Mouse (Mus musculus): ENCODE data around the gene Dgki. TPM values are rescaled to one million over a fixed set of nuclear protein-coding genes. Genes with fewer than 3 reads are reported as not detected.

Dgki gene
- polyA plus RNA-seq, 1 experiment from 2014 or later = 0.81 TPM

DNA sequence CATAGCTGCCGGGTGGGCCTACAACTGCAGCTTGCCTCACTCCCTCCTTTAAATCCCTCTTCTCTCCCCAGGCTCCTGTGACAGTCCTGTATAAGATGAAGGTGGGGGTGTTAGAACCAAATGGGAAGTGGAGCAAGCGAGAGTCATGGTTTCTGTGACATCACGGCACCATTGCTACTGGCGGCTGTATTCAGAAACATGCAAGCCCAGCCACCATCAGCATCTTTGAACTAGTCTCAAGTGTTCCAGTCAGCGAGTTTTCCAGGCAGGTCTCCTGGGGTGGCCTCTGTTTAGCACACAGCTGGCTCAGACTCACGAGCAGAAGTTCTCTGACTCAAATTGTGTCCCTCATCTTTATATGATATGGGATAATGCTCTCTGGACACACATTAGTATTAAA, 68.8 kb downstream of the Dgki start:
- no peaks in the 10 kb centered on the region for H3K4me1 ChIP-seq
- H3K4me2 ChIP-seq = no peak overlapping the region
- ATAC-seq (ENCODE audit: insufficient read depth, low FRiP score, low read depth) = no peak
- H3K27ac ChIP-seq = no peak overlapping the region
- no peaks in the 10 kb centered on the region for H3K27me3 ChIP-seq (replicated peaks)
- H3K36me3 ChIP-seq = no peaks in the 10 kb centered on the region
- H3K9me3 ChIP-seq = no peaks in the 10 kb centered on the region
- no peak overlapping the region for H3K4me3 ChIP-seq (replicated peaks)
- H3K9ac ChIP-seq = no peak overlapping the region
- 62% methylated on average over 6 of the region's 6 CpGs for WGBS

DNA sequence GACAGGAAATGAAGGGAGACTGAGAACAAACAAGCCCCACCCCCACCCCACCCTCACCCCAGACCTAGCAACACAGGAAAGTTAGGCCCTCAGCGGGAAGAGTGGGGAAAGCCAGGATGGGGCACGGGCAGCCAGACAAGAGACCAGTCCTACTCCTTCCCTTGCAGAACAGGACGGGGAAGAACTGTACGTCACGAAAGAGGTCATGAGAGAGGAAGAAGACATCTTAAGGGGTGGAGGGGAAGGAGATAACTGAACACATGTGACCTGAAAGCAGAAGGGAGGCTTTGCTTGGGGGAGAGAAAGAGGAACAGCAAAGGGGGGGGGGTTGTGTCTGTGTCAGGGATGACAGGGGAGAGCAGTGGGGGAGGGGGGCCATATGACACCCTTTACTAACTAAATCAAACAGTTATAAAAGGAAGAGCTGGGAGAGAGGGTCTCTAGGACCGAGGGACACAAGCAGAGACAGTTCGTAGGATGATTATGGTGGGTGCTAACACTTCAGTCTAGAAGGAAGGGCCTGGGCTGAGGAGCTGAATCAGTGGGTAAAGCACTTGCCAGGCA, 77.0 kb downstream of the Dgki start:
- Histone ChIP-seq H3K4me3 (replicated peaks) (no peak overlapping the region), H3K27ac (no peak overlapping the region), H3K4me1 (peaks cover 7% of the 10 kb centered on the region; the same call in 1 of the 2 replicates), H3K9me3 (no peaks in the 10 kb centered on the region), H3K27me3 (replicated peaks) (no peaks in the 10 kb centered on the region), H3K36me3 (no peaks in the 10 kb centered on the region), H3K4me2 (no peak overlapping the region), H3K9ac (no peak overlapping the region)
- ATAC-seq (ENCODE audit: insufficient read depth, low FRiP score, low read depth) = no peak
- WGBS = 58% methylated on average over 7 of the region's 7 CpGs

DNA sequence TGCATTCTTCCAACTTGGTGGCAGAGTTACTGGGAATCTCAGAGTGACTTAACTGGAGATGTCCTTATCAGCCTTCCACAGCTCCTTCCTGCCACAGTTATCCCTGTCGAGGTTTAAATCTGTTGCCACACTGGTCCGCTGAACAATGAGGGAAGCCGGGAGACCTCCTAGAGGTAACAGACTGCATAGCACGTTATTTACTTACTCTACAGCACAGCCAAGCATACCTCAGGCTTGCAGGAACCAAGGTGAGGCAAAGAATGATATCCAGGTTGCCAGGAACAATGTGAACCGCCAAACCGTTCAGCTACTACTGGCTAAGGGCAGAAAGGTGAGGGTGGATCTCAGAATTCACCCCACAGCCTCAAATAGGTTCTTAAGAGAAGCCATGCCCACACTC, 78.0 kb downstream of the Dgki start:
- Histone ChIP-seq H3K4me1 (peaks cover 7% of the 10 kb centered on the region; the same call in 1 of the 2 replicates), H3K4me3 (replicated peaks) (no peak overlapping the region), H3K27ac (no peak overlapping the region), H3K36me3 (no peaks in the 10 kb centered on the region), H3K4me2 (no peak overlapping the region), H3K9me3 (no peaks in the 10 kb centered on the region), H3K9ac (no peak overlapping the region), H3K27me3 (replicated peaks) (no peaks in the 10 kb centered on the region)
- WGBS = 50% methylated on average over 6 of the region's 6 CpGs
- no peak for ATAC-seq (ENCODE audit: insufficient read depth, low FRiP score, low read depth)

DNA sequence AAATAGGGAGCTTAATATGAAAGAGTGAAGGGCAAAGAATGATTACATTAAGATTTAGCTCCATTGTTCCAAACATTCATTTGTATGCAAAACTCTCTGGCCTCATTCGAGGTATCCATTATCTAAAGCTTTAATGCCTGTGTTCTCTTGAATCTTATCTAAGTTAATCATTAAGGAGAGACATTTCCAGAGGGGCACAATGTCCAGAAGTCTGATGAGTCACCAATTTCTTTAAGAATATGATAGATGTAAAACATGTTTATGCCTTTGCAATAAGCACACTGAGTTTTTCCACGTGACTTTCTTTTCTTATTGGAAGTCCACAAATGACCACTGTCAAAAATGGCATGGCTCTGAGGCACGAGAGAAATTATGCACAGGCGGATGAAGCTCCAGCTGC, 80.9 kb downstream of the Dgki start:
- Histone ChIP-seq H3K4me1 (peaks cover 13% of the 10 kb centered on the region; the same call in 1 of the 2 replicates), H3K27me3 (replicated peaks) (no peaks in the 10 kb centered on the region), H3K9ac (no peak overlapping the region), H3K27ac (no peak overlapping the region), H3K4me3 (replicated peaks) (no peak overlapping the region), H3K36me3 (no peaks in the 10 kb centered on the region), H3K9me3 (no peaks in the 10 kb centered on the region), H3K4me2 (no peak overlapping the region)
- no peak for ATAC-seq (ENCODE audit: insufficient read depth, low FRiP score, low read depth)
- 62% methylated on average over 4 of the region's 4 CpGs for WGBS

DNA sequence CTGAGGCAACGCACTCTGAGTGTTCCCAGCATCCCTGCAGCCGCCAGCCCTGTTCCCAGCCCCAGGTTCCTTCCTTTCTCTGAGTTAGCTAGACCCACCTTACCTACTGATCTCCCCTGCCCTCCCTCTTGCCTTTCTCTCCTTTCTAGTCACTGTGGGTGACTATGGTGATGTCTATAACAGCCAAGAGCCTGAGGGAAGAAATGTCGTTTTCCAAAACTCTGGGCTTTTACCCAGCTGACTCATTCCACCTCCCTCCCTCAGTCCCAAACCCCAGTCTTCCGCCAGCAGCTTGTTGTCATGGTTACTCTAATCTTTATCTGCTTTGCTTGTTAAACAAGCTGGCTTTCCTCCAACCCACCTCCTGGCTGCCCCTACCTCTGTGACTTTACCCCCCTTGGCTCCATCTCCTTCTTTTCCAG, 83.6 kb downstream of the Dgki start:
- H3K4me3 ChIP-seq (replicated peaks) = no peak overlapping the region
- H3K36me3 ChIP-seq = no peaks in the 10 kb centered on the region
- H3K4me2 ChIP-seq = no peak overlapping the region
- no peaks in the 10 kb centered on the region for H3K9me3 ChIP-seq
- H3K9ac ChIP-seq = no peak overlapping the region
- 42% methylated on average over 4 of the region's 4 CpGs for WGBS
- no peaks in the 10 kb centered on the region for H3K27me3 ChIP-seq (replicated peaks)
- ATAC-seq (ENCODE audit: insufficient read depth, low FRiP score, low read depth) = 0 out of 2 replicates have a peak, but pooled peaks have one; percentile 48
- peaks cover 13% of the 10 kb centered on the region; the same call in 1 of the 2 replicates for H3K4me1 ChIP-seq
- H3K27ac ChIP-seq = no peak overlapping the region

DNA sequence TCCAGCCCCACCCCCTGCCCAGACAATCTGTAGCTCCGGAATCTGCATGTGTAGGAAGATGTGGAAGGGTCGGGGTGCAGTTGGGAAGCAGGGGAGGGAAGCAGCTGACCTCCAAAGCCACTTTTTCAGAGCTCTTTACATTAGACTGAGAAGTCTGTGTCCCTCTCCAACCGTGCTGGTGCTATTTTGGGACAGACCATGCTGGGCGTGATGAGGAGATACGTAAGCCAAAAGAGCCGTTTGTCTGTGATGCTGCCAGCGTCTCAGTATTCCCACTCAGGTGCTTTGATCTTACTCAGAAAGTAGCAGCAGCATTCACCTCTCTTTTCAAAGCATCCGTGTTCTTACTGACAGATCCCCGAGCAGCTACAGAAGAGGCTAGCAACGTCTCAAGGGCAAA, 84.3 kb downstream of the Dgki start:
- Histone ChIP-seq H3K9ac (no peak overlapping the region), H3K9me3 (no peaks in the 10 kb centered on the region), H3K27ac (no peak overlapping the region), H3K36me3 (no peaks in the 10 kb centered on the region), H3K4me1 (peaks cover 13% of the 10 kb centered on the region; the same call in 1 of the 2 replicates), H3K4me3 (replicated peaks) (no peak overlapping the region), H3K27me3 (replicated peaks) (no peaks in the 10 kb centered on the region), H3K4me2 (no peak overlapping the region)
- no peak for ATAC-seq (ENCODE audit: insufficient read depth, low FRiP score, low read depth)
- 34% methylated on average over 10 of the region's 10 CpGs for WGBS

DNA sequence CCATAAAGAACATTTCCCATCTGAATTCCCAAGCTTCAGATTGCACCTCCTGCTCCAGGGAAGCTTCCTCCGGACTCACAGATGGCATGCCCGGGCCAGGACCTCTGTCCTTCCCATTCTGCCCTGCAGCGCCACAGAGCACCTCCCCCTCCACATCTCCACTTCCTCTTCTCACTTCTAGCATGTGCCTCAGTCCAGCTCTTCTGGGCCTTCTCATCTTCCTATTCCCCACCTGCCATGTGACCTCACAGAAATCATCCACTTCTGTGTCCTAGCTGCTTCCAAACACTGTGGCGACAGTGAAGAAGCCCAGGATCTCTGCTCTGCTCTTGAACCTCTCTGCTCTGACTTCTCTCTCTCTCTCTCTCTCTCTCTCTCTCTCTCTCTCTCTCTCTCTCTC, 87.1 kb downstream of the Dgki start:
- WGBS = 62% methylated on average over 4 of the region's 4 CpGs
- Histone ChIP-seq H3K36me3 (no peaks in the 10 kb centered on the region), H3K9ac (no peak overlapping the region), H3K4me1 (peaks cover 10% of the 10 kb centered on the region; the same call in 1 of the 2 replicates), H3K27me3 (replicated peaks) (no peaks in the 10 kb centered on the region), H3K4me3 (replicated peaks) (no peak overlapping the region), H3K27ac (no peak overlapping the region), H3K4me2 (no peak overlapping the region), H3K9me3 (no peaks in the 10 kb centered on the region)
- no peak for ATAC-seq (ENCODE audit: insufficient read depth, low FRiP score, low read depth)

DNA sequence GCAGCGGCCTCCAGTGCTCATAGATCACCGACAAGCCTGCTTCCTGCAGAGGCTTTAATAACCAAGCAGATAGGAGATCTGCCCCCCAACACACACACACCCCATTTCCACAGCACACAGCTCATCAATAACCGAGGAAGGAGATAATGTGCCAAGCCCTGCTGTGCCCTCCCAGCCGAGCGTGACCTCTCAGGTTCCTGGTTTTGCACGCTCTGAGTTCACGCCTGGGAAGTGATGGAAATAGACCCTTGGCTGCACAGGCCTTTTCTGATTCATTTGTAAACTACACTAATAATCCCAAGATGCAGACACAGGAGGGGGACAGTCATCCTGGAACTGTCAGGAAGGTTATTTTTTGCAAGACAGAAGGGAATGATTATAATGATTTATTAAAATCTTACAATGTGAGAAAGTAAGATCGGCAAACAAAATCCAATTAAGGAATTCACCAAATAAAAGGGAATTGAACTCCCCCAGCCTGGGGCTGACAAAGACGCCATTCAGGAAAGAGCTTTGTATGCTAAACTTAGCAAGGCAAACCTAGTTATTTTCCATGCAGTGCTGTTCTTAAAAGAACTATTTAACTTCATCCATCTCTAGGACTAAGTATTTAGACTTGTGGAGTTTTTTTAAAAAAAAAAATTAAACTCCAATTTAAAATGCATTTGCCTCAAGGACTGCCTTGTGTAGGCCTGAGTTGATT, 88.3 kb downstream of the Dgki start:
- Histone ChIP-seq H3K27me3 (replicated peaks) (no peaks in the 10 kb centered on the region), H3K36me3 (no peaks in the 10 kb centered on the region), H3K4me1 (peaks cover 8% of the 10 kb centered on the region; the same call in 1 of the 2 replicates), H3K9me3 (no peaks in the 10 kb centered on the region), H3K27ac (0 out of 2 replicates have a peak overlapping the region, but pooled peaks have one; percentile 5), H3K4me3 (replicated peaks) (no peak overlapping the region), H3K4me2 (no peak overlapping the region), H3K9ac (no peak overlapping the region)
- ATAC-seq (ENCODE audit: insufficient read depth, low FRiP score, low read depth) = no peak
- 45% methylated on average over 9 of the region's 9 CpGs for WGBS

DNA sequence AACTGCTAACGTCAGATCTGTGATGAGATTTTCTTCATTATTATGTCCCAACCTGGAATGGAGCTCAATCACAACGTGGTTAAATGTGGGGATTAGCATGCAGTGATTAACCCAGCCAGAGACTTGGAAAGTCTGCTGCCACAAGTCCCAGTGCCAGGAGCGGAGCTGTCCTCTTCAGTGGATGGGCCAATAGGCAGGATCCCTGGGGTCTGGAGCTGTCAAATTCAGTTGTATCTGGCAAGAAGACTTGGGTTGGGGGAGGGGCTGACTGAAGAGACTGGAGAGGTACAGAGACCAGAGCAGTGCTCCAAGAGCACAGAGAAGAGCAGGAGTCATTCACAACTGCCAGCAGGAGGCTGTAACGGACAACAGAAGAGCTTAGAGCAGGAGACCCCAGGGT, 97.1 kb downstream of the Dgki start:
- no peak overlapping the region for H3K4me2 ChIP-seq
- no peaks in the 10 kb centered on the region for H3K27me3 ChIP-seq (replicated peaks)
- no peaks in the 10 kb centered on the region for H3K9me3 ChIP-seq
- WGBS = 70% methylated on average over 4 of the region's 4 CpGs
- no peak overlapping the region for H3K9ac ChIP-seq
- H3K4me3 ChIP-seq (replicated peaks) = no peak overlapping the region
- no peak overlapping the region for H3K27ac ChIP-seq
- no peak for ATAC-seq (ENCODE audit: insufficient read depth, low FRiP score, low read depth)
- H3K36me3 ChIP-seq = no peaks in the 10 kb centered on the region
- H3K4me1 ChIP-seq = no peaks in the 10 kb centered on the region

DNA sequence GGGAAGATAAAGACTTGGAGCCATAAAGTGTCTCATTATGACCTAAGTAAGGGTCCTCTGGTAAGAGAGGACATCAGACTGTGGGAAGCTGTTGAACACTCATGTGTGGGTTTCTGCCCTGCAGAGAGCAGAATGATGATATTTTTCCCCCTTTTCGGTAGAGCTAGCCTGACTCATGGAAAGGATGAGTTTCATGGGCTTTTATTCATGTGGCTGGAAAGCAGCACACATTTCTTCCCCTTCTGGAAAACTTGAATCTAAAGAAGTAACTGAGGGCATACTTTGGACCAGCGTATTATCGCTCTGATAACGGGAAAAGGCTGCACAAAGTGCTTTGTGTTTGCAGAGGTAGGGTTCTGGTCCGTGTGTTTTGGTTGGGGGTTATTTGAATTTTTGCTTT, 99.1 kb downstream of the Dgki start:
- whole genome bisulfite sequencing = 81% methylated on average over 5 of the region's 5 CpGs
- Histone ChIP-seq H3K9me3 (no peaks in the 10 kb centered on the region), H3K36me3 (no peaks in the 10 kb centered on the region), H3K27me3 (replicated peaks) (no peaks in the 10 kb centered on the region), H3K9ac (no peak overlapping the region), H3K27ac (no peak overlapping the region), H3K4me3 (replicated peaks) (no peak overlapping the region), H3K4me2 (no peak overlapping the region), H3K4me1 (peaks cover 3% of the 10 kb centered on the region; the same call in 1 of the 2 replicates)
- ATAC-seq (ENCODE audit: insufficient read depth, low FRiP score, low read depth) = no peak

DNA sequence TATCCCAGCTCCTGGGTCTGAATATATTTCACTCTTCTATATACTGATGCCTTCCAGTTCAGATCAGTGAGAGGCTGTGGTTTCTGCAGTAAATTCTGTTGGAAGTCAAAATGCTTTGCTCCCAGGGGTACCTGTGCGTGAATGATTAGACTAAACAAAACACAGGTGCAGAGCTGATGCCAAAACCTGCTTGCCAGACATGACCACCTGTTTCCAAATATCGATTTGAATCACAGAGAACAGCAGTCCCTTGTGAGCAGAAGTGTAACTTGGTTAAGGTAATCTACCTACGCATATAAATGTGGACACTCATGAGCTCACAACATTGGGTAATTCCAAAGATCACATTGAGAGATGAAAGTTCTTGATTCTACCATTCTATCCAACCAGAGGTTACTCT, 100.5 kb downstream of the Dgki start:
- Histone ChIP-seq H3K27me3 (replicated peaks) (no peaks in the 10 kb centered on the region), H3K4me1 (peaks cover 3% of the 10 kb centered on the region; the same call in 1 of the 2 replicates), H3K4me2 (no peak overlapping the region), H3K9me3 (no peaks in the 10 kb centered on the region), H3K27ac (no peak overlapping the region), H3K36me3 (no peaks in the 10 kb centered on the region), H3K9ac (no peak overlapping the region), H3K4me3 (replicated peaks) (no peak overlapping the region)
- ATAC-seq (ENCODE audit: insufficient read depth, low FRiP score, low read depth) = no peak
- WGBS = 79% methylated on average over 3 of the region's 3 CpGs

DNA sequence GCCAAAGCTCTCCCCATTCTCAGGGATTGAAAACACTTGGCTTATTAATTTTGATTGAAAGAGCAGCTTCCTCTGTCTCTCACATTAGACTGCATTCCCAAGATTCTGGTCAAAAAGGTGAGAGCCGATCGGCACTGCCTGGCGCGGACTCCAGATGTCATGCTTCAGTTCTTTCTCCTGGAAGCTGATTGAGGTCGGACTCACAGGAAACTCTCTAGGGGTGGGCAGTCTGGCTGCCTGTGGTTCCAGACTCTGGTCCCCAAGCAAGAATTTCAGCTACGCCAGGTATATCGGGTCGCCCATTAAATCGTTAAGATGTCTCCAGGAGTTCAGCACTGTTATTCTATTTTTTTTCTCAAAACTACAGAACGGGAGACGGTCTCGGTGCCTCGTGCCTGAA, 102.2 kb downstream of the Dgki start:
- ATAC-seq (ENCODE audit: insufficient read depth, low FRiP score, low read depth) = no peak
- Histone ChIP-seq H3K9ac (no peak overlapping the region), H3K4me2 (no peak overlapping the region)

More for the DNA sequence above, 102.2 kb downstream of the Dgki start:
- H3K27ac ChIP-seq = no peak overlapping the region
- H3K4me3 ChIP-seq (replicated peaks) = no peak overlapping the region
- H3K27me3 ChIP-seq (replicated peaks) = no peaks in the 10 kb centered on the region
- no peaks in the 10 kb centered on the region for H3K36me3 ChIP-seq
- H3K4me1 ChIP-seq = peaks cover 3% of the 10 kb centered on the region; the same call in 1 of the 2 replicates
- no peaks in the 10 kb centered on the region for H3K9me3 ChIP-seq
- WGBS = 47% methylated on average over 13 of the region's 13 CpGs
